Mouse (Mus musculus) brain, embryonic 14.5 days (tissue): ENCODE results near the gene Arhgdia. TPM values are rescaled to one million over a fixed set of nuclear protein-coding genes. Genes with fewer than 3 reads are reported as not detected.

Experiments
- DNase-seq: peaks from one replicate; pipeline ENCODE4 v3.0.0-alpha.2; 2011; ENCODE audit warnings: low read depth
- CTCF ChIP-seq: fragments of 200-500 bp; IDR thresholded peaks from 2 replicates; pipeline ENCODE4 v1.5.1; 2012; ENCODE audit warnings: inconsistent platforms, mild to moderate bottlenecking, moderate library complexity, borderline replicate concordance; ENCODE audit not compliant: insufficient read depth, insufficient read length; ENCODE audit errors: extremely low read depth
- POLR2A ChIP-seq: fragments of 200-500 bp; IDR thresholded peaks from 2 replicates; pipeline ENCODE4 v1.6.1; 2012; ENCODE audit warnings: mild to moderate bottlenecking, inconsistent platforms, borderline replicate concordance; ENCODE audit not compliant: poor library complexity, insufficient read depth, insufficient read length, severe bottlenecking; ENCODE audit errors: extremely low read depth
- polyA plus RNA-seq: library from polyadenylated mRNA; depleted of rRNA; stranded (reverse); fragments of >200 nt; gene quantifications from 2 replicates; pipeline ENCODE4 v1.2.3, GENCODE M21; 2012; rRNA removed

Arhgdia gene
- polyA plus RNA-seq = 540 and 581 TPM in 2 replicates

GRCm38 (mm10) chr11:120581490-120582267 is at the start of gene Arhgdia:
Gene Arhgdia (minus strand): TSS chr11:120581624.
- TF ChIP-seq CTCF (peak; percentile 45; the same call in 1 of the 2 replicates), POLR2A (peak; percentile 98)
- peak; percentile 94 for DNase-seq

DNA sequence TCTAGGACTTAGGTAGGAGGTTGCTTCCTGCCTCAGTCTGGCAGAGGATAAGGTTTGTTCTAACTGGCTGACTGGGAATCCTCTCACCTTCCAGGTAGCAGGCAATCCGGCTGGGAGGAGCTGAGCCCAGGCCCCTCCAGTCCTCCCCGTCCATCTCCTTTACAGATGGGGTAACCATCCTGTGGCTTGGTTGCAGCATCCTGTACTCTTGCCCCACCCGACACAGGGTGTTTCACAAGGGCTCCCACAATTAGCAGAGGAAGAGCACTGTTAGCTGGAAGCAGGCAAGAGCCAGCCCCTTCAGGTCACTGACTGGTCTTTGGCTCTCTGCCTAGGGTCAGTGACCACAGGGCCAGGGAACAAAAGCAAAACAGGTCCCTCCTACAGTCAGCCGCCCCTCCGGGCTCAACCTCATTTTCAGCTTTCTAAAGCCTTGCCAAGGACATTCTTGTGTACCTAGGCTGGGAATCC is 49.0 kb upstream of the Arhgdia start:
- TF ChIP-seq POLR2A (no peak), CTCF (no peak)
- DNase-seq = no peak

- TF ChIP-seq POLR2A (no peak), CTCF (no peak)
- DNase-seq = no peak
Measured at GRCm38 (mm10) chr11:120629911-120630310, 48.5 kb upstream of the Arhgdia start.

DNA sequence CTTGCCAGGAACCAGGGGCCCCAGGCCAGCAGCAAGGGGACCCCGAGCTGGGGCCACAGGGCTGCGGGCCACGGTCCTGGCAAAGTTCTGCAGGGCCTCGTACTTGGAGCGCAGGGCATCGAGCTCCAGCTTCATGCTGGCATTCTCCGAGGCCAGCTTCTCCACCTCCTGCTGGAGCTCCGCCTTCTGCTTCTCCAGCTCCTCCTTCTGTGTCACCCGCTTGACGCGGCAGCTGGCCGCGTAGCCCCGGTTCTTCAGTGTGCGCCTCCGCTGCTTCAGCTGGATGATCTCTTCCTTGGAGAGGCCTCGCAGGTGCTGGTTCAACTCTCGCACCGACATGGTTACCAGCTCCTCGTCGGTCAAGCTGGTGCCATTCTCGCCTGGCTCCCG is 47.9 kb upstream of the Arhgdia start:
- TF ChIP-seq POLR2A (no peak), CTCF (no peak)

GRCm38 (mm10) chr11:120628601-120629340 is 47.3 kb upstream of the Arhgdia start:
- TF ChIP-seq CTCF = no peak
- TF ChIP-seq POLR2A = no peak
- no peak for DNase-seq

More for the DNA sequence above, 47.9 kb upstream of the Arhgdia start:
- DNase-seq = no peak

- no peak for DNase-seq
- TF ChIP-seq POLR2A (no peak), CTCF (no peak)
Measured at GRCm38 (mm10) chr11:120627468-120628300, 46.3 kb upstream of the Arhgdia start.

- no peak for DNase-seq
Measured at GRCm38 (mm10) chr11:120626785-120627467, 45.5 kb upstream of the Arhgdia start.

GRCm38 (mm10) chr11:120625152-120625775 is 43.8 kb upstream of the Arhgdia start, which contains the start of gene Sirt7:
Gene Sirt7 (minus strand): TSS chr11:120625240.
- no peak for DNase-seq
- no peak for TF ChIP-seq POLR2A
- TF ChIP-seq CTCF = no peak

More at GRCm38 (mm10) chr11:120626785-120627467, 45.5 kb upstream of the Arhgdia start:
- TF ChIP-seq CTCF = no peak
- TF ChIP-seq POLR2A = no peak

- TF ChIP-seq POLR2A (peak; percentile 68; the same call in 1 of the 2 replicates), CTCF (no peak)
- peak; percentile 95 for DNase-seq
Measured at GRCm38 (mm10) chr11:120624680-120625111, 43.3 kb upstream of the Arhgdia start.
